Mouse (Mus musculus) embryonic facial prominence, embryonic 12.5 days (tissue): ENCODE results near the gene Ppp2r1b. TPM values are rescaled to one million over a fixed set of nuclear protein-coding genes. Genes with fewer than 3 reads are reported as not detected.

Experiments used
- ATAC-seq: fragments of 200-750 bp; cut with Nextera tagmentation; 2 replicates; pipeline ENCODE4 v1.8.0; 2017; ENCODE audit not compliant: insufficient number of reproducible peaks, insufficient read depth, low FRiP score, low TSS enrichment
- H3K27ac ChIP-seq: fragments of 300-500 bp; sonication (generic); 2 replicates; pipeline ENCODE4 v1.5.1; 2016; ENCODE audit warnings: mild to moderate bottlenecking
- H3K27me3 ChIP-seq: fragments of 300-500 bp; sonication (generic); 2 replicates; pipeline ENCODE4 v1.6.1; 2016; ENCODE audit warnings: mild to moderate bottlenecking, moderate library complexity
- H3K36me3 ChIP-seq: fragments of 300-500 bp; sonication (generic); 2 replicates; pipeline ENCODE4 v1.6.1; 2016; ENCODE audit warnings: mild to moderate bottlenecking
- H3K4me1 ChIP-seq: fragments of 300-500 bp; sonication (generic); 2 replicates; pipeline ENCODE4 v1.6.1; 2016
- H3K4me2 ChIP-seq: fragments of 300-500 bp; sonication (generic); replicated peaks from 2 replicates; pipeline ENCODE4 v1.6.1; 2016; ENCODE audit warnings: mild to moderate bottlenecking, moderate library complexity
- H3K4me3 ChIP-seq: fragments of 300-500 bp; sonication (generic); 2 replicates; pipeline ENCODE4 v1.5.1; 2016; ENCODE audit warnings: mild to moderate bottlenecking
- H3K9ac ChIP-seq: fragments of 300-500 bp; sonication (generic); 2 replicates; pipeline ENCODE4 v1.6.1; 2016; ENCODE audit warnings: mild to moderate bottlenecking, moderate library complexity
- H3K9me3 ChIP-seq: fragments of 300-500 bp; sonication (generic); 2 replicates; pipeline ENCODE4 v1.6.1; 2016; ENCODE audit warnings: mild to moderate bottlenecking, moderate library complexity
- WGBS: fragments of 180-500 bp; shearing (Covaris S2); methylation state at CpG from one replicate; pipeline ENCODE4 v1.1.7; 2016; 5-methylcytosine and 5-hydroxymethylcytosine counted together
- polyA plus RNA-seq: library from polyadenylated mRNA; unstranded; fragments of >200 nt; fragmentation: Nextera tagmentation; extraction: Ambion mirVana; gene quantifications from 2 replicates; pipeline ENCODE4 v1.2.1, GENCODE M21; 2016

The Ppp2r1b gene
- polyA plus RNA-seq: 96.2 and 96.6 TPM in 2 replicates

DNA sequence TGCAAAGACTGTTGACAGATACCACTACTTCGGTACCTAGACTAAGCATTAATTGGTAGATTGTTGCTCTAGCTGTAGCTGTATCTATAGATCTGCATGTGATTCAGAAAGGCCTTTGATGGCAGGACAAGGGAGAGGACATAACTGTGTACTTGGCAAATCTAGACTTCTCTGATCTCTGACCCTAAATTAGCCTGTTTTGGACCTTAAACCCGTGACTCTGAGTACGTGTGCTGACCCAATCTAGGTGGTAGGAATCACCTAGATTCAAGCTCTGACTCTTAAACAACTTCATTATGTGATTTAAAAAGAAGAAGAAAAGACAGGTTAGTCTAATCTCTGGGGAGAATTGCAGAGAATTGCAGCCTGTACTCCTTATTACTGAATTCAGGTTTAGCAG, at the start of gene Ppp2r1b:
Gene Ppp2r1b (plus strand): TSS at position 221 of the 400 bp plus-strand sequence.
- 93% methylated on average over 3 of the region's 3 CpGs for WGBS
- Histone ChIP-seq H3K4me3 (no peak within 1 kb of the TSS), H3K4me2 (no peak within 1 kb of the TSS), H3K9me3 (no peaks in the 10 kb centered on the region), H3K9ac (no peak within 1 kb of the TSS), H3K36me3 (peaks cover 16% of the 10 kb centered on the region), H3K27ac (no peak within 1 kb of the TSS), H3K4me1 (peaks cover 4% of the 10 kb centered on the region; the same call in 1 of the 2 replicates), H3K27me3 (no peaks in the 10 kb centered on the region)
- ATAC-seq: no peak

DNA sequence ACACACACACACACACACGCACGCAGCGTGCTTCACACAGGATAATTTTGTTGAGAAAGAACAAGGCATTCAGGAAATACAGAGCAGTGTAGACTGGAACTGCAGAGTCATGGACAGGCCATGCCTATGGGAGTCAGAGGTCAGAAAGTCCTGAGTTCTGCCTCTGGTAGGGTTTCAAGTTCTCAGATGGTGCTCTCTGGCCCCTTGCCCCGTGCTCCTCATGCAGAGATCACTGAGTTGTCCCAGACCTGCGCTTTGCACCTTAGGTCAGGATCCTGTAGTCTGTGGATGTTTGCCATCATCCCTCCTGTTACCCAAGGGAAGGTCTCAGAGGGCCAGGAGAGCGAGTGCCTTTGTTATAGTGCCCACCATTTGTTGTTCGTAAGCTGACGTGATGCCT, 48.3 kb upstream of the Ppp2r1b start:
- WGBS: 90% methylated on average over 8 of the region's 8 CpGs
- ATAC-seq: no peak
- H3K9ac ChIP-seq: no peak overlapping the region
- H3K36me3 ChIP-seq: peaks cover 47% of the 10 kb centered on the region
- no peaks in the 10 kb centered on the region for H3K27me3 ChIP-seq
- no peak overlapping the region for H3K27ac ChIP-seq
- no peak overlapping the region for H3K4me2 ChIP-seq
- H3K4me1 ChIP-seq: no peaks in the 10 kb centered on the region
- no peak overlapping the region for H3K4me3 ChIP-seq
- no peaks in the 10 kb centered on the region for H3K9me3 ChIP-seq

DNA sequence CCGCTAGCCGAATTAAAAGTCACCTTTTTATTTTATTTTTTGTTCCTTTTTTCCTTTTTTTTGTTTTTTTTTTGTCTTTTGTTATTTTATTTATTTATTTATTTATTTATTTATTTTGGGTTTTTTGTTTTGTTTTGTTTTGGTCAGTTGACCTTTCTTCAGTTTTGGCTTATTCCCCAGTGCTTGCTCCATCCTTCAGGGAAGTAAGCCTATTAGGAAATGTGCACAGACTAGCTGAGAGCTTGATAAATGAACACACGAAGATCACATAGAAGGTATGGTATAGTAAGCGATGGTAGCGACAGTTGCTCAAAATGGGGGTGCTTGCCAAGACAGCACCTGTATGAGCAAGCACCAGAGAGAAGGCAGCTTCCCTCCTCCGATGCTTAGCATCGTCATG, 47.5 kb upstream of the Ppp2r1b start:
- Histone ChIP-seq H3K36me3 (peaks cover 46% of the 10 kb centered on the region), H3K4me2 (no peak overlapping the region), H3K4me1 (no peaks in the 10 kb centered on the region), H3K4me3 (no peak overlapping the region), H3K27me3 (no peaks in the 10 kb centered on the region), H3K27ac (no peak overlapping the region), H3K9ac (no peak overlapping the region), H3K9me3 (no peaks in the 10 kb centered on the region)
- WGBS: 91% methylated on average over 7 of the region's 7 CpGs
- ATAC-seq: no peak

DNA sequence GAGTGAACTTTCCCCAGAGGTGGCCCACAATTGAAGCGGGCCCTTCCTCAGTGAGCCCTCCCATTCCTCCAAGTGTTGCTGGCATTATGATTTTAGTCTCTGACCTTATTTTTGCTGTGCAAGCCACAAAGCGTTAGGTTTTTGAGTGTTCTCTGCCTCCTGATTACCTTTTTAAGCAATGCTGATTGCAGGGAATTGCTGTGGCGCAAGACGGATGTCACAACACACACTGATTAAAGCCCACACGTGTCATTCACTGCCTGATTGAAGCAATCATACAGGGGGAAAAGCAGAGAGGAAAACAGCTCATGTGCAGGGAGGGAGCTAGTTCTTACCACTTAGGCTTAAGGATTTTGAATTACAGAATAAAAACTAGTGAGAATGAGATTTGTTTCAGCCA, 46.7 kb upstream of the Ppp2r1b start:
- H3K4me1 ChIP-seq: no peaks in the 10 kb centered on the region
- no peak overlapping the region for H3K27ac ChIP-seq
- no peak overlapping the region for H3K4me2 ChIP-seq
- no peaks in the 10 kb centered on the region for H3K27me3 ChIP-seq
- ATAC-seq: no peak
- no peaks in the 10 kb centered on the region for H3K9me3 ChIP-seq
- WGBS: 84% methylated on average over 5 of the region's 5 CpGs
- peaks cover 51% of the 10 kb centered on the region for H3K36me3 ChIP-seq
- no peak overlapping the region for H3K4me3 ChIP-seq
- no peak overlapping the region for H3K9ac ChIP-seq

DNA sequence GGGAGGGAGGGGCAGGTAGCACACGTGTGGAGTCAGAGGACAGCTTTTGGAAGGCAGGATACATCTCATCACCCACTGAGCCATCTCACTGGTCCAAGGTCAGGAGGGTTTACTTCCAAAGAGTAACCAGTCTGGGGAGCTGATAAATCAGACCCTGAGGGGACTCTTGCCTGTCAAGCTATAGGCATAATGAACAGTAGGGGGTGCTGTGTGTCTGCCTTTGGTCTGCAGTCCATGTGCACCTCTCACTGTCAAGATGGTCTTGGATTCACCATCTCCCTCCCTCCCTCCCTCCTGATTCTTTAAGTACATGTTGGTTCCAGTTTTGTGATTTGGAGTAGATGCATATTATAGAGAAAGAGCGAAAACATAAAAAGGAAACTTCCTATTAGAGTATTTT, 44.1 kb upstream of the Ppp2r1b start:
- H3K4me1 ChIP-seq: no peaks in the 10 kb centered on the region
- no peak overlapping the region for H3K27ac ChIP-seq
- no peak overlapping the region for H3K4me3 ChIP-seq
- H3K36me3 ChIP-seq: peaks cover 57% of the 10 kb centered on the region
- no peaks in the 10 kb centered on the region for H3K27me3 ChIP-seq
- no peak overlapping the region for H3K9ac ChIP-seq
- 69% methylated on average over 2 of the region's 2 CpGs for WGBS
- H3K4me2 ChIP-seq: no peak overlapping the region
- ATAC-seq: no peak
- H3K9me3 ChIP-seq: no peaks in the 10 kb centered on the region

DNA sequence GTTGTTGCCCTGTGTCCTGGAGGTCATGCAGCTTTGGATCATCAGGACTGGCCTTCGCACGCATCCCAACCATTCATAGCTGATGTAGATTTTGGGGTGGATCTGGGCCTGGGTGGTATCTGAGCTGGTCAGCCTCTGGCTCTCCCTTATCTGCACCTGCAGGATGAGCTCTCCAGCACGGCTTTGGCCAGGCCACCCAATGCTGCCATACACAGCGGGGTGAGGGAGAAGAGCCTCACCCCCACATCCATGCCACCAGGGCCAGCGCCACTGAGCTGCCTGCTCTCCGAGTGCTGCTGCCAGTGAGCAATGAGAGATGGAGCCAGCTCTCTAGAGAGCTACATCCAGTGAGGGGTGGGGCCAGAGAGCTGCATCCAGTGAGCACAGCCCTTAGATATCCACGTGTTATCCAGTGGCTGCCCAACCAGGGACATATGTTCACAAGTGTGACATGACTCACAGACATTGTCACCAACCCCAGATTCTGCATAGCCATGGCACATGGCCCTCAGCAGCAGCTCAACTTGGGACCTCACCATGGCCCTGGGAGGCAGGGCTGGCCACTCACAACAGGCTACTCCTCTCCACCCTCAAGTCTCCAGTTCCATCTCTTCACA, 41.9 kb upstream of the Ppp2r1b start:
- no peak overlapping the region for H3K9ac ChIP-seq
- 86% methylated on average over 7 of the region's 7 CpGs for WGBS
- ATAC-seq: no peak
- no peaks in the 10 kb centered on the region for H3K9me3 ChIP-seq
- H3K27me3 ChIP-seq: no peaks in the 10 kb centered on the region
- H3K4me3 ChIP-seq: no peak overlapping the region
- H3K36me3 ChIP-seq: peaks cover 69% of the 10 kb centered on the region
- H3K4me2 ChIP-seq: no peak overlapping the region
- no peaks in the 10 kb centered on the region for H3K4me1 ChIP-seq
- H3K27ac ChIP-seq: no peak overlapping the region

DNA sequence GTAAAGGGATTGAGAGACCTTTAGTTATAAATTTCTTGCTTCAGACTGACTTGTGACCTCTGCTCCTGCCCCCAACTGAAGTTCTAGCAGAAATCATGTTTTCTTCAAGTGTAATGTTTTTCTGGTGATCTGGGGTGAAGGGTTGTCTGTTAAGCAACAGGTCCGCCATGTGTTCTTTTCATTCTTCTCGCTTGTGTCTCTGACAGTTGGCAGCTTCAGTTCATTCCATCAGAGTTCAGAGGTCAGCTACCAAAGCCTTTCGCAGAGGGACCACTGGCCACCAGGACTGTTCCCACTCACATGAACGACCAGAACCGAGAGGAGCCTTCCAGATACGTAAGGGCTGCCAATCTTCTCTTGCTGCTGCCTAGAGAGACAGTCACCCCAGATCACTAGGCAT, 36.6 kb upstream of the Ppp2r1b start:
- ATAC-seq: no peak
- Histone ChIP-seq H3K9ac (no peak overlapping the region), H3K36me3 (peaks cover 70% of the 10 kb centered on the region), H3K4me2 (no peak overlapping the region), H3K9me3 (no peaks in the 10 kb centered on the region), H3K4me3 (no peak overlapping the region), H3K27me3 (no peaks in the 10 kb centered on the region), H3K4me1 (no peaks in the 10 kb centered on the region), H3K27ac (no peak overlapping the region)
- WGBS: 81% methylated on average over 6 of the region's 6 CpGs

DNA sequence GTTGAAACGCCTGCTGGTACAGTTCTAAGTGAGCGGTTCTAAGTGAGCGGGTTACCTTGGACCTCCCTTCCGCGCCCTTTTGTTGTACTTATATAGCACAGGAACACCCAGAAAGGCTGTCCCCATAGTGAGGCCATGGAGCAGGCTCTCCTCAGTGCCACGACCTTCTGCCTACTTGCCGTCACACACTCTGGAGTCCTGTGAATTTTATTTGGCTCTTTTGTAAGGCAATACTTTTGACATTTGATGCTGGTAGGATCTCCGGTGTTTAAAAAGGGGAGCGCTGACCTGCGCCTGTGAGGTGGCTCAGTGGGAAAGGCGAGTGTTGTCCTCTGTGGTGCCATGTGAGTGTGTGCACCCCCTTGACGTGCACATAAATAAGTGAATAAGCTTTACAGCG, 36.0 kb upstream of the Ppp2r1b start:
- no peaks in the 10 kb centered on the region for H3K27me3 ChIP-seq
- H3K27ac ChIP-seq: no peak overlapping the region
- no peak overlapping the region for H3K9ac ChIP-seq
- ATAC-seq: no peak
- peaks cover 70% of the 10 kb centered on the region for H3K36me3 ChIP-seq
- no peaks in the 10 kb centered on the region for H3K4me1 ChIP-seq
- 89% methylated on average over 13 of the region's 13 CpGs for WGBS
- no peak overlapping the region for H3K4me2 ChIP-seq
- no peak overlapping the region for H3K4me3 ChIP-seq
- H3K9me3 ChIP-seq: no peaks in the 10 kb centered on the region

- Histone ChIP-seq H3K9ac (no peak overlapping the region), H3K36me3 (peaks cover 56% of the 10 kb centered on the region), H3K4me3 (no peak overlapping the region), H3K27me3 (no peaks in the 10 kb centered on the region), H3K4me1 (no peaks in the 10 kb centered on the region), H3K4me2 (no peak overlapping the region), H3K9me3 (no peaks in the 10 kb centered on the region), H3K27ac (no peak overlapping the region)
- 93% methylated on average over 7 of the region's 7 CpGs for WGBS
- ATAC-seq: no peak
Observed at GRCm38 (mm10) chr9:50811187-50811586, 33.9 kb upstream of the Ppp2r1b start.

DNA sequence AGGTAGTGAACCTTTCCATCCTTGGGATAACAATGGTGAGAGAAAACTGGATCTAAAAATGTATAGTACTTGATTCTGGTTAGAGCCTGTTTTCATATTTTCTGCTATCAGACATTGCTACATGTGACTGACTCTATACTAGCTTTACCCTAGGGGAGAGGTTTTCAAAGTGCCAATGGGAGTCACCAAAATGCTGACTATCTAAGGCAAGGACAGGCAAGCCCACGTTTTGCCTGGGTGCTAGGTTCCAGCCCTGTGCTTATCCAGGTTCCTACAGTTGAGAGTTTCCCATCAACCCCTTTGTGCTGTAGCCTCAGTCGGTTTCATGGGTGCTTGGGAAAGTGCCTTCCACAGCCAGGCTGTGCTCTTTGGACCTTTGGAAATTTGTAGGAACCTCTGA, 33.4 kb upstream of the Ppp2r1b start:
- Histone ChIP-seq H3K9ac (no peak overlapping the region), H3K27me3 (no peaks in the 10 kb centered on the region), H3K9me3 (no peaks in the 10 kb centered on the region), H3K4me1 (no peaks in the 10 kb centered on the region), H3K27ac (no peak overlapping the region), H3K36me3 (peaks cover 56% of the 10 kb centered on the region), H3K4me3 (no peak overlapping the region), H3K4me2 (no peak overlapping the region)
- WGBS: 86% methylated on average over 2 of the region's 2 CpGs
- ATAC-seq: no peak

DNA sequence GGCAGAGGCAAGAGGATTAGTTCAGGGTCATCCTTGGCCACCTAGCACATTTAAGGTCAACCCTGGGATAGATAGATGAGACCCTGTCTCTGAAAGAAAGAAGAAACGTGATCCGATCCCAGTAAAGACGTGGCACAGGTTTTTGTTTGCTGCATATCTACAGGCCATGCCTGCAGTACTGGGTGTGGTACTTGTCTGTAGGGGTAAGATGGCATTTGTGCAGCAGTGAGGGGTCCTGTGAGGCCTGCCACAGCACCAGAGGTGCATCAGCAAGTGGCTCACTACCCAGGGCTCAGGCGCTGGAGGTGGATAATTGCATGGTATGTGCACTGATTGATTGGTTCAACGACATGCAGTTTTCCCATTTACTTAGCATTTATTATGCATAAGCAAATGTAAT, 31.3 kb upstream of the Ppp2r1b start:
- Histone ChIP-seq H3K4me2 (no peak overlapping the region), H3K27me3 (no peaks in the 10 kb centered on the region), H3K27ac (no peak overlapping the region), H3K36me3 (peaks cover 58% of the 10 kb centered on the region), H3K4me3 (no peak overlapping the region), H3K9ac (no peak overlapping the region), H3K9me3 (no peaks in the 10 kb centered on the region), H3K4me1 (no peaks in the 10 kb centered on the region)
- ATAC-seq: no peak
- 94% methylated on average over 5 of the region's 5 CpGs for WGBS

GRCm38 (mm10) chr9:50815666-50816065, 29.4 kb upstream of the Ppp2r1b start:
- WGBS: 97% methylated on average over 4 of the region's 4 CpGs
- H3K36me3 ChIP-seq: peaks cover 41% of the 10 kb centered on the region

DNA sequence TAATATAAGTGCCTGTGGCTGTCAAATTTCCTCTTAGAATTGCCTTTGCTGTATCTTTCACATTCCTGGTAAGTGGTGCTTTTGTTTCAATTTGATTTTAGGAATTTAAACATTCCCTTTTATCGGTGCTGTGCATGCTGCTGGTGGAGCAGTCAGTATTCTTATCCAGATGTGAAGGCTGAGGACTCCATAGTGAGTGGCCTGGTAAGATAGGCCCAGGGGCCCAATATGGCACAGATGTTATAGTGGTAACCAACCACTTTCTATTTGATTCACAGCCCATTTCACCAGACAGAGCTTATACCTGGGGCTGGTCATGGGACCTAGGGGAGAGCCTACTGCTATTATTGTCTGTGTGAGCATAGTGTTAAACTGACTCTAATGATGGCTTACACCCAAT, 28.6 kb upstream of the Ppp2r1b start:
- Histone ChIP-seq H3K4me2 (no peak overlapping the region), H3K9me3 (no peaks in the 10 kb centered on the region), H3K36me3 (peaks cover 37% of the 10 kb centered on the region), H3K4me3 (no peak overlapping the region), H3K4me1 (no peaks in the 10 kb centered on the region), H3K27ac (no peak overlapping the region), H3K9ac (no peak overlapping the region), H3K27me3 (no peaks in the 10 kb centered on the region)
- ATAC-seq: no peak
- WGBS: 91% methylated on average over 1 of the region's 1 CpGs

More at GRCm38 (mm10) chr9:50815666-50816065, 29.4 kb upstream of the Ppp2r1b start:
- Histone ChIP-seq H3K4me1 (no peaks in the 10 kb centered on the region), H3K4me2 (no peak overlapping the region), H3K4me3 (no peak overlapping the region), H3K27ac (no peak overlapping the region), H3K9ac (no peak overlapping the region), H3K9me3 (no peaks in the 10 kb centered on the region), H3K27me3 (no peaks in the 10 kb centered on the region)
- ATAC-seq: no peak
